Mouse (Mus musculus) heart, adult 2 months (tissue): ENCODE measurements around the gene Nfatc2ip.
"Not testable (repeated sequence)": the region's sequence is repeated elsewhere in the genome, so short reads cannot be mapped to it uniquely, and the experiment has no call there.

Experiments used
- CTCF ChIP-seq: fragments of 200-600 bp; IDR thresholded peaks from 2 replicates; pipeline ENCODE4 v1.8.1; 2022; ENCODE audit warnings: antibody characterized with exemption, mild to moderate bottlenecking, moderate library complexity
- EP300 ChIP-seq: fragments of 200-500 bp; IDR thresholded peaks from 2 replicates; pipeline ENCODE4 v1.6.1; 2011; ENCODE audit warnings: low read depth, low read length, control low read depth; ENCODE audit not compliant: insufficient read depth
- POLR2A ChIP-seq: fragments of 200-500 bp; IDR thresholded peaks from 2 replicates; pipeline ENCODE4 v1.6.1; 2011; ENCODE audit warnings: mild to moderate bottlenecking, low read depth, low read length, control low read depth; ENCODE audit not compliant: insufficient read depth

DNA sequence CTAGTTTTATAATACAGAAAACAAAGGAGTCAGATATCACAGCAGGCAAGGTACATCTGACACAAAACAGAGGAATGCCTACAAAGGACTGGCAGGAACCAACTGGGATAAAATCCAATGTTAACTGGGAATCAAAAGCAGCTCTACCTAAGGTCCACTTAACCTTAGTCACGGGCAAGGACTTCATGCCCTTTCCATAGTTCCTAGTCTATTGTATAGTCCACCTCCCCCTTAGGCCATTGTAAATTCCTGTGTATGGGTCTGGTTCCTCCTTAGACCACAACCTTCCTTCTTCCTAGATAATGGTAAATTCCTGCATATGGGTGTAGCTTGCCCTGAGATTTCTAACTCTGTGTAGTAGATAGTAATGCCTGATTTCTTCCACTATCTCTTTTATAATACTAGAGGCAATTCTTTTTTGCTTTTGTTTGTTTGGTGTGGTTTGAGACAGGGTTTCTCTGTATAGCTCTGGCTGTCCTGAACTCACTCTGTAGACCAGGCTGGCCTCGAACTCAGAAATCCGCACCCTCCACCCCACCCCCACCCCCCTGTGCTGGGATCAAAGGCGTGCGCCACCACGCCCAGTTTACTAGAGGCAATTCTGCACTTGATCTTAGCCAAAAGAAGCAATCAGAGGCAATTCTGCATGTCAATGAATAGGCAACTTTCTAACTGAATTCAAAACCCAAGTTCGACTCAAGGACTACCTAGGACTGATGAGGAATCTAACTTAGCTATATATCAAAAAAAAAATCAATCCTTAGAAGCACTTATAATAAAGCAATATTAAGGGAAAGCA lies 4.3 kb downstream of the Nfatc2ip start:
- not testable (repeated sequence) for TF ChIP-seq POLR2A, CTCF, EP300
